ENCODE assay signal across 8 mouse cellular contexts in genomic region chr12:105784196-105784999, GRCm38 (mm10). TPM values are rescaled to one million over a fixed set of nuclear protein-coding genes. Genes with fewer than 3 reads are reported as not detected.
DNase-seq lines count a peak whose midpoint lies in the region; ATAC-seq and TF ChIP-seq lines count a peak whose summit lies in the region.

Papola (plus strand) TSS chr12:105784694.

- ATAC-seq in embryonic facial prominence, embryonic 14.5 days (ENCODE audit: low read depth), result peak; percentile 95
- ATAC-seq in limb, embryonic 13.5 days (ENCODE audit: low FRiP score, low read depth), result peak; percentile 93
- ATAC-seq in midbrain, embryonic 16.5 days, result peak; percentile 97

- no peak for TF ChIP-seq EP300 in heart, adult 2 months (IDR thresholded peaks at IDR 0.05; ENCODE audit: insufficient read depth, low read depth, low read length)

- H3K9me3 ChIP-seq in embryonic facial prominence, embryonic 14.5 days (ENCODE audit: control insufficient read depth, low read length), result no peaks in the 10 kb centered on the region
- H3K9me3 ChIP-seq in limb, embryonic 13.5 days, result no peaks in the 10 kb centered on the region
- H3K9me3 ChIP-seq in midbrain, embryonic 16.5 days (replicated peaks; ENCODE audit: control insufficient read depth, low read length, poor library complexity, severe bottlenecking), result no peaks in the 10 kb centered on the region

- peak within 1 kb of the TSS; percentile 58 for H3K4me2 ChIP-seq in embryonic facial prominence, embryonic 14.5 days (ENCODE audit: low read depth, low read length)
- H3K4me2 ChIP-seq in limb, embryonic 13.5 days (replicated peaks), result peak within 1 kb of the TSS; percentile 83
- H3K4me2 ChIP-seq in midbrain, embryonic 16.5 days (ENCODE audit: low read length), result peak within 1 kb of the TSS; percentile 79

- DNase-seq in 3T3-L1 (ENCODE audit: low read depth, low spot score), result peak; percentile 82
- DNase-seq in adrenal gland, postnatal 4 days (ENCODE audit: low spot score in 2 of 2), result peak; percentile 74 to 81
- peak; percentile 96 for DNase-seq in embryonic facial prominence, embryonic 14.5 days (ENCODE audit: low spot score)
- DNase-seq in heart, adult 2 months, result peak; percentile 91
- peak; percentile 84 to 86 for DNase-seq in kidney, adult 8-10 months
- DNase-seq in spleen, postnatal 10 days (ENCODE audit: low spot score in 2 of 2), result peak; percentile 84 to 89

- TF ChIP-seq CTCF in heart, adult 2 months (IDR thresholded peaks at IDR 0.05), result no peak

- TF ChIP-seq POLR2A in heart, adult 2 months (IDR thresholded peaks at IDR 0.05; ENCODE audit: insufficient read depth, low read depth, low read length), result peak; percentile 83

- no peaks in the 10 kb centered on the region for H3K36me3 ChIP-seq in embryonic facial prominence, embryonic 14.5 days (ENCODE audit: control insufficient read depth, insufficient read depth, low read length)
- peaks cover 13% of the 10 kb centered on the region for H3K36me3 ChIP-seq in heart, adult 2 months (ENCODE audit: control insufficient read depth, insufficient read depth, low read length)
- 0 out of 2 replicates have a peak, but pooled peaks cover 3% of the 10 kb centered on the region for H3K36me3 ChIP-seq in limb, embryonic 13.5 days
- H3K36me3 ChIP-seq in midbrain, embryonic 16.5 days (ENCODE audit: control insufficient read depth, insufficient read depth, low read length), result no peaks in the 10 kb centered on the region

- H3K4me1 ChIP-seq in embryonic facial prominence, embryonic 14.5 days (ENCODE audit: control insufficient read depth, insufficient read depth, low read length), result peaks cover 8% of the 10 kb centered on the region
- peaks cover 7% of the 10 kb centered on the region for H3K4me1 ChIP-seq in heart, adult 2 months (ENCODE audit: control insufficient read depth, insufficient read depth, low read length)
- H3K4me1 ChIP-seq in limb, embryonic 13.5 days, result peaks cover 15% of the 10 kb centered on the region
- H3K4me1 ChIP-seq in midbrain, embryonic 16.5 days (ENCODE audit: control insufficient read depth, insufficient read depth, low read length), result peaks cover 17% of the 10 kb centered on the region

- H3K27ac ChIP-seq in embryonic facial prominence, embryonic 14.5 days (replicated peaks; ENCODE audit: low read depth, low read length), result peak within 1 kb of the TSS; percentile 98
- H3K27ac ChIP-seq in heart, adult 2 months, result peak within 1 kb of the TSS; percentile 90
- H3K27ac ChIP-seq in limb, embryonic 13.5 days, result peak within 1 kb of the TSS; percentile 97
- peak within 1 kb of the TSS; percentile 97 for H3K27ac ChIP-seq in midbrain, embryonic 16.5 days (ENCODE audit: low read length)

- H3K9ac ChIP-seq in embryonic facial prominence, embryonic 14.5 days (ENCODE audit: low read depth, low read length), result peak within 1 kb of the TSS; percentile 95
- peak within 1 kb of the TSS; percentile 88 for H3K9ac ChIP-seq in heart, adult 2 months (ENCODE audit: low read depth, low read length)
- peak within 1 kb of the TSS; percentile 95 for H3K9ac ChIP-seq in limb, embryonic 13.5 days
- peak within 1 kb of the TSS; percentile 89 for H3K9ac ChIP-seq in midbrain, embryonic 16.5 days (ENCODE audit: low read depth, low read length)

- H3K27me3 ChIP-seq in embryonic facial prominence, embryonic 14.5 days (replicated peaks; ENCODE audit: control insufficient read depth, insufficient read depth, low read length), result no peaks in the 10 kb centered on the region
- H3K27me3 ChIP-seq in heart, adult 2 months (ENCODE audit: control insufficient read depth, insufficient read depth, low read length), result no peaks in the 10 kb centered on the region
- H3K27me3 ChIP-seq in limb, embryonic 13.5 days, result no peaks in the 10 kb centered on the region
- no peaks in the 10 kb centered on the region for H3K27me3 ChIP-seq in midbrain, embryonic 16.5 days (ENCODE audit: control insufficient read depth, insufficient read depth, low read depth, low read length)

- intact Hi-C loops in heart, adult 2 months (cut with DNase I), result loop anchor here (2.0 kb wide), 1 partner anchor 100 kb away; the partner anchor contains the start of genes Atg2b and Gskip

- H3K79me2 ChIP-seq in heart, adult 2 months (replicated peaks; ENCODE audit: control insufficient read depth, insufficient read depth, low read length), result peaks cover 7% of the 10 kb centered on the region

- under 1% methylated on average over 38 of the region's 85 CpGs for WGBS in embryonic facial prominence, embryonic 14.5 days
- under 1% methylated on average over 74 of the region's 85 CpGs for WGBS in heart, adult 2 months
- under 1% methylated on average over 61 of the region's 85 CpGs for WGBS in limb, embryonic 13.5 days
- under 1% methylated on average over 63 of the region's 85 CpGs for WGBS in midbrain, embryonic 16.5 days

- H3K4me3 ChIP-seq in embryonic facial prominence, embryonic 14.5 days (ENCODE audit: low read depth, low read length), result peak within 1 kb of the TSS; percentile 96
- H3K4me3 ChIP-seq in heart, adult 2 months, result peak within 1 kb of the TSS; percentile 93
- peak within 1 kb of the TSS; percentile 91 for H3K4me3 ChIP-seq in limb, embryonic 13.5 days
- H3K4me3 ChIP-seq in midbrain, embryonic 16.5 days (ENCODE audit: low read depth, low read length), result peak within 1 kb of the TSS; percentile 89

RNA-seq across cellular contexts. Expression of gene Papola, which starts in this region (rescaled TPM):
- total RNA-seq in adrenal gland, postnatal 4 days (2021), result 100 to 1,000 TPM; 188 to 210 TPM
- 159 and 160 TPM in 2 replicates for polyA plus RNA-seq in embryonic facial prominence, embryonic 14.5 days (2014; fragmentation: Nextera tagmentation; extraction: Ambion mirVana)
- total RNA-seq in heart, adult 2 months (2021), result 100 to 1,000 TPM; 124 to 127 TPM
- polyA plus RNA-seq in heart, adult 2 months (2012; rRNA removed), result 35.3 and 81.5 TPM in 2 replicates
- 220 and 242 TPM in 2 replicates for polyA plus RNA-seq in limb, embryonic 13.5 days (2015; fragmentation: Nextera tagmentation; extraction: Ambion mirVana)
- 150 and 170 TPM in 2 replicates for polyA plus RNA-seq in midbrain, embryonic 16.5 days (2015; fragmentation: Nextera tagmentation; extraction: Ambion mirVana)

Comparison
In these comparisons a context has a peak if more than half of its experiments do, and no peak if none do; other contexts are left out.
1. Peak in every context shown above with its lines: DNase-seq, ATAC-seq, H3K4me3 ChIP-seq and H3K27ac ChIP-seq.